Mouse (Mus musculus): ENCODE measurements around the gene Btbd3. TPM values are rescaled to one million over a fixed set of nuclear protein-coding genes. Genes with fewer than 3 reads are reported as not detected.
A peak's percentile ranks its signal among the peaks of the same experiment; 100 is the strongest.

The Btbd3 gene
- 11.3 and 13.5 TPM in 2 replicates for polyA plus RNA-seq (2016; fragmentation: Nextera tagmentation; extraction: Ambion mirVana)

- no peaks in the 10 kb centered on the region for H3K9me3 ChIP-seq (replicated peaks)
- H3K27me3 ChIP-seq (ENCODE audit: low read depth, poor library complexity, severe bottlenecking), result no peaks in the 10 kb centered on the region
- peak within 1 kb of the TSS; percentile 97 for H3K4me3 ChIP-seq
- H3K27ac ChIP-seq, result peak within 1 kb of the TSS; percentile 98
- peaks cover 32% of the 10 kb centered on the region for H3K4me1 ChIP-seq
- peak; percentile 92 for DNase-seq (ENCODE audit: low spot score)
- under 1% methylated on average over 39 of the region's 39 CpGs for WGBS
- no peaks in the 10 kb centered on the region for H3K36me3 ChIP-seq
Measured at GRCm38 (mm10) chr2:138256411-138256810, at the start of gene Btbd3. TSS of gene Btbd3 (plus strand) at chr2:138256565.

DNA sequence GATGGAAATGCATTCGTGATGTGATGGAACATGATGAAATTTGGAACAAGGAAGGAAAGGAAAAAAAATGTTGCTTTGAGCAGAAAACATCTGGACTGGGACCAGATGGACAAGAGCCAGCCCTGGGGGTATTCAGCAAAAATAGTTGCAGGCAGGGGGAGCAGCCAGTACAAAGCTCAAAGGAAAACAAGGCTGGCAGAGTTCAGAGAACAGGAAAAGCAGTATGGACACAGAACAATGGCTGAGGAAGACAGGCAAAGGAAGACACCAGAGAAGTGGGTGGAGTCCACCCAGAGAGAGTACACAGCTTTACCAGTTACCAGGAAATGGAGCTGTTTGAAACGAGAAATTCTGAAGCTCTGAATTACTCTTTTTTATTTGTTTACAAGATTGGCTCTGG is 40.8 kb upstream of the Btbd3 start:
- Histone ChIP-seq H3K4me1 (no peaks in the 10 kb centered on the region), H3K27ac (no peak overlapping the region), H3K4me3 (no peak overlapping the region), H3K27me3 (ENCODE audit: low read depth, poor library complexity, severe bottlenecking) (no peaks in the 10 kb centered on the region), H3K36me3 (no peaks in the 10 kb centered on the region), H3K9me3 (replicated peaks) (no peaks in the 10 kb centered on the region)
- 70% methylated on average over 2 of the region's 2 CpGs for WGBS
- no peak for DNase-seq (ENCODE audit: low spot score)

DNA sequence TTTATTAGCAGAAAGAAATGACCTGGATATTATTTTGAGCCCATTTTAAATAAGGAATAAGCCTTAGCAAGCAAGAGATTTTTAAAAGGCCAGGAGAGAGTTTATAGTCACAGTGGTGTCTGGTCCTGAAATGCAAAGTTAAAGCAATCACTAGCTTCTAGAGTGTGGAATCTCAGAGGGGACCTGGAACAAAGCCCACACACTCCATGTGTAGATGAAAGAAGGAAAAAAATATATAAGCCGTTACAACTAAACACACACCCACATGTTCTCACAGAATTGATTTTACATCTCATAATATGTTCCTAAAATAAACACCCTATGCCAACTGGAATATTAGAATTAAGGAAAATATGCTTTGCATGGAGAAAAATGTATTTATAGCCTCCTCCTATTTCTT is 36.1 kb upstream of the Btbd3 start:
- Histone ChIP-seq H3K9me3 (replicated peaks) (no peaks in the 10 kb centered on the region), H3K27me3 (ENCODE audit: low read depth, poor library complexity, severe bottlenecking) (no peaks in the 10 kb centered on the region), H3K4me3 (no peak overlapping the region), H3K4me1 (peaks cover 14% of the 10 kb centered on the region; the same call in 1 of the 2 replicates), H3K27ac (no peak overlapping the region), H3K36me3 (no peaks in the 10 kb centered on the region)
- 91% methylated on average over 1 of the region's 1 CpGs for WGBS
- no peak for DNase-seq (ENCODE audit: low spot score)

- no peak for DNase-seq (ENCODE audit: low spot score)
- H3K9me3 ChIP-seq (replicated peaks), result no peaks in the 10 kb centered on the region
- H3K36me3 ChIP-seq, result no peaks in the 10 kb centered on the region
- H3K27me3 ChIP-seq (ENCODE audit: low read depth, poor library complexity, severe bottlenecking), result no peaks in the 10 kb centered on the region
- no peak overlapping the region for H3K27ac ChIP-seq
- WGBS, result 79% methylated on average over 5 of the region's 5 CpGs
- no peak overlapping the region for H3K4me3 ChIP-seq
- no peaks in the 10 kb centered on the region for H3K4me1 ChIP-seq
Measured at GRCm38 (mm10) chr2:138232247-138232646, 24.1 kb upstream of the Btbd3 start.

- Histone ChIP-seq H3K27ac (no peak overlapping the region), H3K27me3 (ENCODE audit: low read depth, poor library complexity, severe bottlenecking) (no peaks in the 10 kb centered on the region), H3K4me1 (no peaks in the 10 kb centered on the region), H3K36me3 (no peaks in the 10 kb centered on the region), H3K4me3 (no peak overlapping the region), H3K9me3 (replicated peaks) (no peaks in the 10 kb centered on the region)
- DNase-seq (ENCODE audit: low spot score), result no peak
- 95% methylated on average over 2 of the region's 2 CpGs for WGBS
Measured at GRCm38 (mm10) chr2:138236149-138236548, 20.2 kb upstream of the Btbd3 start.

GRCm38 (mm10) chr2:138242452-138242851 is 13.9 kb upstream of the Btbd3 start:
- 57% methylated on average over 5 of the region's 5 CpGs for WGBS
- Histone ChIP-seq H3K4me3 (no peak overlapping the region), H3K36me3 (no peaks in the 10 kb centered on the region), H3K27me3 (ENCODE audit: low read depth, poor library complexity, severe bottlenecking) (no peaks in the 10 kb centered on the region), H3K4me1 (no peaks in the 10 kb centered on the region), H3K27ac (no peak overlapping the region), H3K9me3 (replicated peaks) (no peaks in the 10 kb centered on the region)
- no peak for DNase-seq (ENCODE audit: low spot score)

GRCm38 (mm10) chr2:138245631-138246289 is 10.6 kb upstream of the Btbd3 start:
- 81% methylated on average over 2 of the region's 2 CpGs for WGBS
- Histone ChIP-seq H3K36me3 (no peaks in the 10 kb centered on the region), H3K27ac (no peak overlapping the region), H3K27me3 (ENCODE audit: low read depth, poor library complexity, severe bottlenecking) (no peaks in the 10 kb centered on the region), H3K4me3 (no peak overlapping the region), H3K9me3 (replicated peaks) (no peaks in the 10 kb centered on the region), H3K4me1 (no peaks in the 10 kb centered on the region)
- DNase-seq (ENCODE audit: low spot score), result no peak

DNA sequence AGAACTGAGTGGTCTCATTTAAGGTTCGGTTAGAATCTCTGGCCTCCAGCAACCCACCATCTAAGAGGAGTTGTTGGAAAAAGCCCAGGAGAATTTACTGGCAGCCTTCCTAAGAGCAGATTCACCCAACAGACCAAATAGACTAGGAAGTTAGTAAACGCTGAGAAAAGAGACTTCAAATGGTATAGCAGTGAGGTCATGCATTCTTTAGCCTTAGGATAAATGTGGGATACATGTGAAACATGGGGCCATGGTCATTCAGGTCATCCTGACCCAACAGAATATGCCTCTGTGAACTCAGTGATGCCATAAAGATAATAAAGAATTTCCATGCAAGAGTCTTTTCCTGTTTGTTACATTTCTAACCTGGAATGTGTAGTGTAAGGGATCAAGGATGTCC is 8.4 kb upstream of the Btbd3 start:
- WGBS, result 71% methylated on average over 2 of the region's 2 CpGs
- no peak overlapping the region for H3K4me3 ChIP-seq
- DNase-seq (ENCODE audit: low spot score), result no peak

DNA sequence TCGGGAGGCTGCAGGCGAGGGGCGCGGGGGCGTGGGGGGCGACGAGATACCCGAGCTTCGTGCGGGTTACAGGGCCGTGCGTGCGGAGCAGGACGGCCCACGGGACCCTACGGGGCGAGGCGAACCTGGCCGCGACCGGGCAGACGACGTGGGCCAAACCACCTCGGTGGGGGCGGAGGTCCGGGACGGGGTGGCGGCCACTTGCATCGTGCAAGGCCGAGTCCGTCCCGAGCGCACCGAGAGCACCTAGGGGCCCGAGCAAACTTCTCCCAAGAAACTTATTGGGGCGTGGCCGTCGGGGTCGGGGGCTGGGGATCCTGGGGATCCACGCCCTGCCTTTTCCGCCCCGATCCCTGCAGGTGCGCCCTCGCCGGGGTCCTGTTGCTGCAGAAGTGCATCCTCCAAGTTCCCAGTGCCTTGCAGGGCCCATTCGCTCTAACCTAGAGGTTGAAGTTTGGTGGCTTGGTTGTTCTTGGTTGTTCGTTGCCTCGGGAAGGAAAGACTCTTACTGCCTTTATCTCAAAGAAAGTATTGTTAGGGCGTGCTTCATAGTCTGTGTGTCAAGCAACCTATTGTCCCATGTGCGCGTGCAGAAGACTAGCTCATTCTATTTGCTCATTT is 596 bp downstream of the Btbd3 start:
- H3K4me3 ChIP-seq, result peak overlapping the region; percentile 97
- no peaks in the 10 kb centered on the region for H3K27me3 ChIP-seq (ENCODE audit: low read depth, poor library complexity, severe bottlenecking)
- peak; percentile 66 for DNase-seq (ENCODE audit: low spot score)
- H3K9me3 ChIP-seq (replicated peaks), result no peaks in the 10 kb centered on the region
- under 1% methylated on average over 47 of the region's 51 CpGs for WGBS
- peak overlapping the region; percentile 98 for H3K27ac ChIP-seq
- peaks cover 32% of the 10 kb centered on the region for H3K4me1 ChIP-seq
- H3K36me3 ChIP-seq, result no peaks in the 10 kb centered on the region

More for the DNA sequence above, 8.4 kb upstream of the Btbd3 start:
- no peaks in the 10 kb centered on the region for H3K4me1 ChIP-seq
- no peak overlapping the region for H3K27ac ChIP-seq
- no peaks in the 10 kb centered on the region for H3K27me3 ChIP-seq (ENCODE audit: low read depth, poor library complexity, severe bottlenecking)
- H3K9me3 ChIP-seq (replicated peaks), result no peaks in the 10 kb centered on the region
- no peaks in the 10 kb centered on the region for H3K36me3 ChIP-seq

- H3K27ac ChIP-seq, result peak overlapping the region; percentile 98
- no peaks in the 10 kb centered on the region for H3K9me3 ChIP-seq (replicated peaks)
- no peaks in the 10 kb centered on the region for H3K27me3 ChIP-seq (ENCODE audit: low read depth, poor library complexity, severe bottlenecking)
- H3K4me1 ChIP-seq, result peaks cover 35% of the 10 kb centered on the region
- peak overlapping the region; percentile 97 for H3K4me3 ChIP-seq
- WGBS, result 3% methylated on average over 10 of the region's 10 CpGs
- DNase-seq (ENCODE audit: low spot score), result no peak
- H3K36me3 ChIP-seq, result no peaks in the 10 kb centered on the region
Measured at GRCm38 (mm10) chr2:138257692-138258315, 1.4 kb downstream of the Btbd3 start.

DNA sequence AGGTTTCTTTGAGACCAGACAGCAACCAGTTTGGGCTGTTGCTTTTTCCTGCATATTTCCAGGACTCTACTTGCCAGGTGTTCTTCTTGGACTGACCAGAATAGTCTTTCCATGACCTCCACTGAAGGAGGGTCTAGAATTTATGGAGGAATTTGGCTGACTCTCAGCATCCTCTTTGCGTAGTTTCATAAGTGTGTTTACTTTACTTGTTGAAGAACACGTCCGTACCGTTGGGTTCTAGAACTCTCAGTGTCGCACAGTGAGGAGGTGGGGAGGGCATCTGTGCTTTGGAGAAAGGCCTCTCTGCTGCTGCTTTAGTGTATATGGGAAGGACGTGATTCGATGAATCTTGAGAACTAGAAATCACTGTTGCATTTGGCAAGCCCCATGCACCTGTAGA is 4.8 kb downstream of the Btbd3 start:
- no peak overlapping the region for H3K27ac ChIP-seq
- no peaks in the 10 kb centered on the region for H3K9me3 ChIP-seq (replicated peaks)
- no peak overlapping the region for H3K4me3 ChIP-seq
- no peaks in the 10 kb centered on the region for H3K36me3 ChIP-seq
- no peak for DNase-seq (ENCODE audit: low spot score)
- no peaks in the 10 kb centered on the region for H3K27me3 ChIP-seq (ENCODE audit: low read depth, poor library complexity, severe bottlenecking)
- 95% methylated on average over 7 of the region's 7 CpGs for WGBS
- H3K4me1 ChIP-seq, result peaks cover 60% of the 10 kb centered on the region

- WGBS, result 90% methylated on average over 11 of the region's 11 CpGs
- H3K4me3 ChIP-seq, result no peak overlapping the region
- H3K9me3 ChIP-seq (replicated peaks), result no peaks in the 10 kb centered on the region
- no peak for DNase-seq (ENCODE audit: low spot score)
- H3K36me3 ChIP-seq, result no peaks in the 10 kb centered on the region
- peaks cover 67% of the 10 kb centered on the region for H3K4me1 ChIP-seq
- H3K27me3 ChIP-seq (ENCODE audit: low read depth, poor library complexity, severe bottlenecking), result no peaks in the 10 kb centered on the region
- no peak overlapping the region for H3K27ac ChIP-seq
Measured at GRCm38 (mm10) chr2:138262885-138263284, 6.5 kb downstream of the Btbd3 start.

DNA sequence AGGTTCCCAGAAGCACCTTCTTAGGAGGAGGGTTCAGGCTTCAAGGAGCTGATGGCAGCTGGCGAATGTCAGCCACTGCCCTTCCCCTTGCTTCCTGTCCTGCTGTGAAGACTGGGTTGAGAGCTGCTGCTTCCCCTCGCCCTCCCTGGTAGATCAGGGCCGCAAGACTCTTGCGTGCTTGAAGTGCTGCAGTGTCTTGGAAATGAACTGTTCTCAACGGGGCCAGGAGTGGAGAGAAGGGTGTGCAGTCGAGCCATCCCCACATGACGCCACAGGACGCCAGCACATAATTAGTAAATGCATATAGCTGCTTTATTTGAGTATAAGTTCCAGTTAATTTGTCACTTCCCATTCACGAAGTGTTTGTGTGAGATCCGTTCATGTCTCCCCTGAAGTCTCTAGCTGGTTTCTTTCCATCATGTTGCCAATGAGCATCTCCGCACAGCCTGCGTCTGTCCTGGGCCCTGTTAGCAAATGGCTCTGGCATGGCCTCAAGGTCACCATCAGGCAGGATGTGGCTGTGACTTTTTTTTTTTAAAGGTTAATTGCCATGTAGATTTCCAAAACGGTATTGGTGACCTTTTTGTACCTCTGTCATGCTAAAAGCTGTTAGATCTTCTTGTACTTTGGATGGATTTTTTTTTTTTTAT is 9.1 kb downstream of the Btbd3 start:
- Histone ChIP-seq H3K27ac (peak overlapping the region; percentile 34; the same call in 1 of the 2 replicates), H3K36me3 (no peaks in the 10 kb centered on the region), H3K9me3 (replicated peaks) (no peaks in the 10 kb centered on the region), H3K4me3 (peak overlapping the region; percentile 29; the same call in 1 of the 2 replicates), H3K4me1 (peaks cover 49% of the 10 kb centered on the region), H3K27me3 (ENCODE audit: low read depth, poor library complexity, severe bottlenecking) (no peaks in the 10 kb centered on the region)
- 13% methylated on average over 13 of the region's 13 CpGs for WGBS
- DNase-seq (ENCODE audit: low spot score), result no peak

All from limb, embryonic 10.5 days (tissue).